Mouse (Mus musculus) liver, embryonic 14.5 days (tissue): ENCODE results near the gene Slc29a1.

Experiments used
- CTCF ChIP-seq: IDR thresholded peaks from 2 replicates; pipeline ENCODE4 v1.5.1; 2016; ENCODE audit warnings: antibody characterized with exemption, low read depth, control low read depth
- EP300 ChIP-seq: IDR thresholded peaks from 2 replicates; pipeline ENCODE4 v1.6.1; 2016; ENCODE audit warnings: antibody characterized with exemption, low read depth

- TF ChIP-seq CTCF (no peak), EP300 (no peak)
Measured at GRCm38 (mm10) chr17:45575123-45575897, 24.1 kb downstream of the Slc29a1 start.
